Mouse (Mus musculus) urinary bladder, postnatal 25 days (tissue): ENCODE measurements at regions not wholly inside any gene's neighbourhood (a gene's known extent, or its start where the extent isn't known, plus 50 kb on each side); places are given as distances from the start of the nearest gene placed in this dataset.

Experiments
- DNase-seq: peaks from one replicate; pipeline ENCODE4 v3.0.0; 2022; ENCODE audit warnings: low spot score

GRCm38 (mm10) chr2:108913555-108913954 lies 367.0 kb upstream of the Kif18a start:
- no peak for DNase-seq

GRCm38 (mm10) chr2:108913967-108914366 lies 366.6 kb upstream of the Kif18a start:
- no peak for DNase-seq

GRCm38 (mm10) chr2:108919500-108920045 lies 361.0 kb upstream of the Kif18a start:
- no peak for DNase-seq

GRCm38 (mm10) chr2:108920111-108920510 lies 360.4 kb upstream of the Kif18a start:
- DNase-seq: no peak

GRCm38 (mm10) chr2:108935981-108936762 lies 344.4 kb upstream of the Kif18a start:
- DNase-seq: no peak

GRCm38 (mm10) chr2:108980921-108981320 lies 299.6 kb upstream of the Kif18a start:
- DNase-seq: no peak

GRCm38 (mm10) chr2:109016223-109016622 lies 264.3 kb upstream of the Kif18a start:
- no peak for DNase-seq

GRCm38 (mm10) chr2:109017018-109017707 lies 263.4 kb upstream of the Kif18a start:
- no peak for DNase-seq

DNA sequence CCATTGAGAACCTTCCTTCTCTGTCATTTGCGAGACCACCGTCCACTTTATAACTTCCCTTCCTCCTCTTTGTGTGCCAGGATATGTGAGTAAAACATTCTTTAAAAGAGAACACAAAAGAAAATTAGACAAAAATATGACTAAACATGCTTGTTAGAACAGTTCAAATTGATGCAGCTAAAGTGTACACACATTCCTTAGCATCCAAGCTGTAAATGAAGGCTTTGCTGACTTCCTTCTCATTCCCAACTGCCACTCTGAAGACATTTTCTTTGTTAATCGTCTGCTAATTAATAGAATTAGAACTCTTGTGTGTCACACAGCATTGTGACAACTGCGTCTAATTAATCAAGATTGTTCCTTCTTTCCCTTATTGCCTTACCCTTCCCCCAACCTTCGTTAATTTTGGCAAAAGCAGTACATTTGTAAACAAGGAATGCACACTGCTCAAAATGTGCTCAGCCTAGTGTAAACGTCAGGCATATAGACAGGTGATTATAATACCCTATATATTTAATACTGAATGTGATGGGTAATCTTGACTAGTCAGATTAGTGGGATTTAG lies 242.3 kb upstream of the Kif18a start:
- no peak for DNase-seq
